Mouse (Mus musculus) limb, embryonic 14.5 days (tissue): Measurements from ENCODE around the gene Rhcg. TPM values are rescaled to one million over a fixed set of nuclear protein-coding genes. Genes with fewer than 3 reads are reported as not detected.

Source experiments
- ATAC-seq: fragments of 200-750 bp; cut with Nextera tagmentation; 2 replicates; pipeline ENCODE4 v1.8.0; 2017; ENCODE audit warnings: low read depth, moderate number of reproducible peaks, moderate TSS enrichment; ENCODE audit not compliant: low FRiP score
- DNase-seq: peaks from one replicate; pipeline ENCODE4 v3.0.0-alpha.2; 2015; ENCODE audit warnings: low spot score
- H3K27ac ChIP-seq: fragments of 300-500 bp; sonication (generic); replicated peaks from 2 replicates; pipeline ENCODE4 v1.5.1; 2014; ENCODE audit warnings: low read depth, mild to moderate bottlenecking, low read length, moderate library complexity, mixed read lengths
- H3K27me3 ChIP-seq: fragments of 300-500 bp; sonication (generic); 2 replicates; pipeline ENCODE4 v1.6.1; 2014; ENCODE audit warnings: low read length, mixed read lengths; ENCODE audit not compliant: control insufficient read depth, insufficient read depth
- H3K36me3 ChIP-seq: fragments of 300-500 bp; sonication (generic); 2 replicates; pipeline ENCODE4 v1.6.1; 2014; ENCODE audit warnings: mild to moderate bottlenecking, low read length, moderate library complexity, mixed read lengths; ENCODE audit not compliant: control insufficient read depth, insufficient read depth
- H3K4me1 ChIP-seq: fragments of 300-500 bp; sonication (generic); 2 replicates; pipeline ENCODE4 v1.6.1; 2014; ENCODE audit warnings: antibody characterized with exemption, low read length, mixed read lengths; ENCODE audit not compliant: control insufficient read depth, insufficient read depth
- H3K4me2 ChIP-seq: fragments of 300-500 bp; sonication (generic); replicated peaks from 2 replicates; pipeline ENCODE4 v1.6.1; 2014; ENCODE audit warnings: low read depth, mild to moderate bottlenecking, low read length, moderate library complexity; ENCODE audit not compliant: severe bottlenecking
- H3K4me3 ChIP-seq: fragments of 300-500 bp; sonication (generic); replicated peaks from 2 replicates; pipeline ENCODE4 v1.5.1; 2014; ENCODE audit warnings: low read length
- H3K9ac ChIP-seq: fragments of 300-500 bp; sonication (generic); 2 replicates; pipeline ENCODE4 v1.6.1; 2014; ENCODE audit warnings: mild to moderate bottlenecking, low read depth, low read length, moderate library complexity; ENCODE audit not compliant: severe bottlenecking
- H3K9me3 ChIP-seq: fragments of 300-500 bp; sonication (generic); 2 replicates; pipeline ENCODE4 v1.6.1; 2016; ENCODE audit warnings: low read length; ENCODE audit not compliant: control insufficient read depth
- POLR2A ChIP-seq: fragments of 200-500 bp; IDR thresholded peaks from 2 replicates; pipeline ENCODE4 v1.8.0; 2012; ENCODE audit warnings: inconsistent platforms, mild to moderate bottlenecking, moderate library complexity, borderline replicate concordance; ENCODE audit not compliant: insufficient read depth, insufficient read length; ENCODE audit errors: extremely low read depth
- WGBS: fragments of 180-500 bp; shearing (Covaris S2); extraction: QIAGEN DNeasy Blood & Tissue Kit; methylation state at CpG from one replicate; pipeline ENCODE4 v1.1.7; 2014; 5-methylcytosine and 5-hydroxymethylcytosine counted together
- polyA plus RNA-seq, 2 experiments: library from polyadenylated mRNA; depleted of rRNA in 1 of 2; stranded (reverse) in 1 of 2; unstranded in 1 of 2; fragments of >200 nt; fragmentation: Nextera tagmentation in 1 of 2; extraction: Ambion mirVana in 1 of 2; gene quantifications; 2 replicates each; pipeline versions ENCODE4 v1.2.1 to v1.2.3; 2012 to 2014

Rhcg gene
- polyA plus RNA-seq, 2 experiments: 0.11 to 0.14 TPM

DNA sequence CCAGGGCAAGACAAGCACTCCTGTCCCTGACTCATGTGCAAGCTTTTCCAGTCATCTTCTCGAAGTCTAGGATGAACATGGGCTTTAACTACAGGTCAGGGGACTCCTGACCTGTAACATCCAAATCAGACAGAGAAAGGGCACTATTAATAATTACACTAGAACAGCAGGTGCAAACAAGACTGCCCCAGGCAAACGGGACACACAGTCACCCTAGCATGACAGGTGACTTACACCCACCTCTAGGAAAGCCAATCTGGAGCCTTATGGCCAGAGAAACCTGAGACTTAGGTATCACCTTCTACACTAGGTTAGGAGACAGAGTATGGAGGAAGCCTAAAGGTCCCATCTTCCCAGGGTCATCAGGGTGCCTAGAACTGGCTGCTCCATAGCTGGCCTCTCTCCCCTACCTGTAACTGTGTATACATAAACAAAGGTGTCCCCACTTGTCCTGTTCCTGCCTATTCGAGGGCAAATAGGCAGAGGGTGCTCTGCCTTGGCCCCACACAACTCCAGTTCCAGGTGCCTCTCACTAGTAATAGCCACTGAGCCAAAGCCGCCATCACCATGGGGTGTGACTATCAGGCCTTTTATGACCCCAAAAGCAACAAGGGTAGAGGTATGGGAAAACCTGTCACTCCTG, 10.9 kb upstream of the Rhcg start:
- no peak overlapping the region for H3K4me3 ChIP-seq
- ATAC-seq: no peak
- H3K27ac ChIP-seq: no peak overlapping the region
- H3K27me3 ChIP-seq: no peaks in the 10 kb centered on the region
- no peak overlapping the region for H3K4me2 ChIP-seq
- DNase-seq: no peak
- WGBS: 62% methylated on average over 4 of the region's 4 CpGs
- no peaks in the 10 kb centered on the region for H3K36me3 ChIP-seq
- no peak for TF ChIP-seq POLR2A
- no peaks in the 10 kb centered on the region for H3K9me3 ChIP-seq
- H3K4me1 ChIP-seq: no peaks in the 10 kb centered on the region
- no peak overlapping the region for H3K9ac ChIP-seq

DNA sequence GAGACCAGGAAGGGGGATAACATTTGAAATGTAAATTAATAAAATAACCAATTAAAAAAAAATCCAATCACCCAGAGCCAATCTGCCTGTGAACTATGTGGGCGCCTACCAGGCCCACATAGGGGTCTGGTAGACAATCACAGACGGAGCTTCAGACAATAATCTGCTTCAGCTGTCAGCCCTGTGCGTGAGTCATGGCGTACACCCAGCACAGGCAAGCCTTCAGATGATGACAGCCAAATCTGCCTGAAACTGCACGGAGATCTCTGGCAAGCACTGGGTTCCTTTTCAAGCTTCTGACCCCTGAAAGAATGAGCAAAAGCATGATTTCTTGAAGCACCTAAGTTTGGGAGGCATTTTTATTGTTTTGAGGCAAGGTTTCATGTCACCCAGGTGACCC, 8.7 kb upstream of the Rhcg start:
- TF ChIP-seq POLR2A: no peak

GRCm38 (mm10) chr7:79623086-79623485, 5.6 kb upstream of the Rhcg start:
- DNase-seq: no peak
- Histone ChIP-seq H3K4me3 (no peak overlapping the region), H3K27me3 (peaks cover 7% of the 10 kb centered on the region; the same call in 1 of the 2 replicates), H3K9ac (no peak overlapping the region), H3K36me3 (no peaks in the 10 kb centered on the region), H3K9me3 (no peaks in the 10 kb centered on the region), H3K4me1 (no peaks in the 10 kb centered on the region), H3K4me2 (no peak overlapping the region), H3K27ac (no peak overlapping the region)
- TF ChIP-seq POLR2A: no peak
- WGBS: 62% methylated on average over 8 of the region's 8 CpGs
- no peak for ATAC-seq

More for the DNA sequence above, 8.7 kb upstream of the Rhcg start:
- Histone ChIP-seq H3K4me2 (no peak overlapping the region), H3K9ac (no peak overlapping the region), H3K4me3 (no peak overlapping the region), H3K9me3 (no peaks in the 10 kb centered on the region), H3K27me3 (no peaks in the 10 kb centered on the region), H3K36me3 (no peaks in the 10 kb centered on the region), H3K27ac (no peak overlapping the region), H3K4me1 (no peaks in the 10 kb centered on the region)
- 75% methylated on average over 5 of the region's 5 CpGs for WGBS
- ATAC-seq (no peak), DNase-seq (no peak)

DNA sequence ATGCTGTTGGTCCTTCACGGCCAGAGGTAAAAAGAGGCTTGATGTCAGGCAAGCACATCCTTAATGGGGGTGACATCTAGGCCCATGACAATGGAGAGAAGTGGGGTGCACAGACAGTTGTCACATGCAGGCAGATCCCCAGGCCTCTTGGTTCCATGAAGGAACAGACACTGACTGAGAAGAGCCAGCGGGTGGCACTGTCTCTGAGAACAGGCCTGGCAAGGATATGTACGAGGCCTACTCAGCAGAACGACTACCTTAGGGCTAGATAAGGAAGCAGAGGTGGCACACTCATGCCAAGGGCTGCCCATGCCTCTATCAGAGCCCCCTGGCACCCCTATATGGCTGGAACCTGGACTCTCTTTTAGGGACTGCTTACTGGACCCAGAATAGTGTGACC, 2.0 kb upstream of the Rhcg start:
- no peak overlapping the region for H3K27ac ChIP-seq
- ATAC-seq (no peak), DNase-seq (no peak)
- H3K4me1 ChIP-seq: no peaks in the 10 kb centered on the region; the same call in 1 of the 2 replicates
- H3K9me3 ChIP-seq: no peaks in the 10 kb centered on the region
- 71% methylated on average over 4 of the region's 4 CpGs for WGBS
- H3K27me3 ChIP-seq: peaks cover 31% of the 10 kb centered on the region
- no peak overlapping the region for H3K4me2 ChIP-seq
- H3K9ac ChIP-seq: no peak overlapping the region
- H3K4me3 ChIP-seq: no peak overlapping the region
- H3K36me3 ChIP-seq: no peaks in the 10 kb centered on the region
- no peak for TF ChIP-seq POLR2A

GRCm38 (mm10) chr7:79615941-79616340, 1.5 kb downstream of the Rhcg start:
- H3K9ac ChIP-seq: no peak overlapping the region
- TF ChIP-seq POLR2A: no peak
- H3K4me1 ChIP-seq: no peaks in the 10 kb centered on the region; the same call in 1 of the 2 replicates
- H3K9me3 ChIP-seq: no peaks in the 10 kb centered on the region
- peaks cover 31% of the 10 kb centered on the region for H3K27me3 ChIP-seq
- no peak overlapping the region for H3K27ac ChIP-seq
- DNase-seq: no peak
- H3K36me3 ChIP-seq: no peaks in the 10 kb centered on the region
- ATAC-seq: no peak
- no peak overlapping the region for H3K4me2 ChIP-seq
- 63% methylated on average over 1 of the region's 1 CpGs for WGBS
- H3K4me3 ChIP-seq: no peak overlapping the region
